ENCODE assay signal across 39 mouse cellular contexts in the genomic region with DNA sequence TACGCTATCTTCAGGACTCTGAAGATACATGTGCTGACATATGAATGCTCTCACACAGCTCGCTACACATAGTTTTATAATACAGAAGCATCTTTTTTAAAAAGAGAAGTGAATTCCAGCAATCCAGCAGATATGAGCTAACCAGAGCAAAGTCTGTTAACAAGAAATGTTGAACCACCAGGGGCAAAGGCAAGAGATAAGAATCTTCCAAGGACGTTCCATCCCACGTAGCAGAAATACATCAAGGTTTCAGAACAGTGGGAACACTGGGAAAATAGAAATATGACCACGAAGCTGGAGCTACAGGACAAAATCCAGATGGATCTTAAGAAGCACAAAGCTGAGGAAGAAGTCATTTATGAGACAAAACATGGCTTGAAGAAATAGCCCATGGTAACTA. TPM values are rescaled to one million over a fixed set of nuclear protein-coding genes. Genes with fewer than 3 reads are reported as not detected.
"Had no signal": no experiment of that assay in that cellular context is flagged by ENCODE, and none has a peak within 500 bp of the region (broad histone marks: within the 10 kb centered on the region; RNA-seq: fewer than 3 reads in every experiment).

No protein-coding gene starts in this region.

- H3K27ac ChIP-seq: heart, embryonic 10.5 days; heart, embryonic 13.5 days; heart, embryonic 15.5 days; hindbrain, embryonic 10.5 days; hindbrain, embryonic 12.5 days; hindbrain, embryonic 13.5 days; hindbrain, embryonic 14.5 days; hindbrain, embryonic 15.5 days; hindbrain, postnatal 0 days; intestine, embryonic 15.5 days; kidney, embryonic 15.5 days; kidney, postnatal 0 days; layer of hippocampus, adult 2 months had no signal

- H3K4me2 ChIP-seq: heart, embryonic 11.5 days; heart, embryonic 12.5 days; heart, embryonic 13.5 days; heart, embryonic 15.5 days; hindbrain, embryonic 12.5 days; hindbrain, embryonic 13.5 days; hindbrain, embryonic 14.5 days; hindbrain, embryonic 15.5 days; intestine, embryonic 15.5 days; kidney, embryonic 15.5 days had no signal

- H3K4me3 ChIP-seq: heart, embryonic 10.5 days; heart, embryonic 12.5 days; heart, embryonic 13.5 days; heart, embryonic 15.5 days; hindbrain, embryonic 10.5 days; hindbrain, embryonic 12.5 days; hindbrain, embryonic 13.5 days; hindbrain, embryonic 15.5 days; intestine, embryonic 15.5 days; kidney, embryonic 15.5 days; layer of hippocampus, adult 2 months had no signal

- H3K9ac ChIP-seq: heart, embryonic 12.5 days; heart, embryonic 13.5 days; heart, embryonic 15.5 days; hindbrain, embryonic 12.5 days; hindbrain, embryonic 13.5 days; hindbrain, embryonic 14.5 days; hindbrain, embryonic 15.5 days; intestine, embryonic 15.5 days; kidney, embryonic 15.5 days had no signal

- DNase-seq: heart, postnatal 10 days; heart, postnatal 14 days; heart, postnatal 36 days; heart, postnatal 4 days; kidney, adult 11 months; kidney, adult 18-20 months; kidney, adult 2 months; kidney, adult 8-10 months; kidney, adult 9 months; kidney, postnatal 10 days; kidney, postnatal 14 days; kidney, postnatal 25 days; kidney, postnatal 36 days; kidney, postnatal 4 days; layer of hippocampus, adult 9-11 months; layer of hippocampus, postnatal 36 days had no signal

- H3K27me3 ChIP-seq: heart, embryonic 12.5 days; heart, embryonic 13.5 days; heart, embryonic 15.5 days; hindbrain, embryonic 12.5 days; hindbrain, embryonic 13.5 days; hindbrain, embryonic 15.5 days; intestine, embryonic 15.5 days; kidney, embryonic 15.5 days had no signal

- H3K9me3 ChIP-seq: heart, embryonic 10.5 days; heart, embryonic 13.5 days; heart, embryonic 15.5 days; hindbrain, embryonic 10.5 days; hindbrain, embryonic 12.5 days; hindbrain, embryonic 13.5 days; hindbrain, embryonic 15.5 days; intestine, embryonic 15.5 days; kidney, embryonic 15.5 days had no signal

- ATAC-seq: hindbrain, embryonic 16.5 days; hindbrain, postnatal 0 days; inflammation-experienced regulatory T-cells, adult 6 months; intestine, embryonic 15.5 days; intestine, embryonic 16.5 days; intestine, postnatal 0 days had no signal

- H3K36me3 ChIP-seq: heart, embryonic 10.5 days; heart, embryonic 12.5 days; heart, embryonic 13.5 days; heart, embryonic 15.5 days; hindbrain, embryonic 10.5 days; hindbrain, embryonic 12.5 days; hindbrain, embryonic 13.5 days; hindbrain, embryonic 15.5 days; intestine, embryonic 15.5 days; kidney, embryonic 15.5 days had no signal

- H3K4me1 ChIP-seq: heart, embryonic 10.5 days; heart, embryonic 12.5 days; heart, embryonic 13.5 days; heart, embryonic 15.5 days; hindbrain, embryonic 10.5 days; hindbrain, embryonic 12.5 days; hindbrain, embryonic 13.5 days; hindbrain, embryonic 15.5 days; intestine, embryonic 15.5 days; kidney, embryonic 15.5 days had no signal

RNA-seq across cellular contexts. Expression of a gene that starts 10.2 kb away (rescaled TPM):
- total RNA-seq: heart, postnatal 4 days; layer of hippocampus, adult 18-20 months; layer of hippocampus, postnatal 10 days; layer of hippocampus, postnatal 25 days had no signal
- polyA plus RNA-seq: hindbrain, embryonic 12.5 days; hindbrain, embryonic 15.5 days; kidney, embryonic 14.5 days had no signal
